Mouse (Mus musculus): ENCODE measurements around the gene Fcgr1. TPM values are rescaled to one million over a fixed set of nuclear protein-coding genes. Genes with fewer than 3 reads are reported as not detected.

The Fcgr1 gene
- polyA plus RNA-seq, 1 experiment from 2014 or later, result 1.6 TPM

Small RNA genes within 50 kb of the gene (microRNA-seq; reads per million reads assigned to microRNA genes)
- gene Gm47311, result not detected
- gene Gm47313, result not detected

Other genes starting within 250 kb of the Fcgr1 start
- gene Vps45, start 235.5 kb downstream of the Fcgr1 start, polyA plus RNA-seq (2016; fragmentation: Nextera tagmentation; extraction: Ambion mirVana), result 43.3 and 43.6 TPM in 2 replicates
- gene Otud7b, start 189.4 kb downstream of the Fcgr1 start, polyA plus RNA-seq (2016; fragmentation: Nextera tagmentation; extraction: Ambion mirVana), result 20.2 and 20.6 TPM in 2 replicates
- 37.1 and 39.5 TPM in 2 replicates for gene Mtmr11, start 132.0 kb downstream of the Fcgr1 start, polyA plus RNA-seq (2016; fragmentation: Nextera tagmentation; extraction: Ambion mirVana)
- 181 and 190 TPM in 2 replicates for gene Sf3b4, start 121.6 kb downstream of the Fcgr1 start, polyA plus RNA-seq (2016; fragmentation: Nextera tagmentation; extraction: Ambion mirVana)
- 8.6 and 9.2 TPM in 2 replicates for gene Sv2a, start 112.8 kb downstream of the Fcgr1 start, polyA plus RNA-seq (2016; fragmentation: Nextera tagmentation; extraction: Ambion mirVana)
- 52.6 and 53.3 TPM in 2 replicates for gene Bola1, start 74.3 kb downstream of the Fcgr1 start, polyA plus RNA-seq (2016; fragmentation: Nextera tagmentation; extraction: Ambion mirVana)
- 1.5 and 1.6 TPM in 2 replicates for gene Hist2h2ab, start 74.1 kb downstream of the Fcgr1 start, polyA plus RNA-seq (2016; fragmentation: Nextera tagmentation; extraction: Ambion mirVana)
- gene Hist2h2ac, start 73.1 kb downstream of the Fcgr1 start, polyA plus RNA-seq (2016; fragmentation: Nextera tagmentation; extraction: Ambion mirVana), result 12.2 and 12.5 TPM in 2 replicates
- 10.6 and 11.7 TPM in 2 replicates for gene Hist2h2be, start 72.8 kb downstream of the Fcgr1 start, polyA plus RNA-seq (2016; fragmentation: Nextera tagmentation; extraction: Ambion mirVana)
- gene Hist2h3c2, start 54.8 kb downstream of the Fcgr1 start, polyA plus RNA-seq (2016; fragmentation: Nextera tagmentation; extraction: Ambion mirVana), result 7.1 and 8.2 TPM in 2 replicates
- 45.4 and 60.5 TPM in 2 replicates for gene Hist2h2aa2, start 53.7 kb downstream of the Fcgr1 start, polyA plus RNA-seq (2016; fragmentation: Nextera tagmentation; extraction: Ambion mirVana)
- gene Hist2h2aa1, start 48.5 kb downstream of the Fcgr1 start, polyA plus RNA-seq (2016; fragmentation: Nextera tagmentation; extraction: Ambion mirVana), result 19.8 and 19.9 TPM in 2 replicates
- gene Hist2h3c1, start 47.3 kb downstream of the Fcgr1 start, polyA plus RNA-seq (2016; fragmentation: Nextera tagmentation; extraction: Ambion mirVana), result 0.83 TPM in 1 of 2 replicates, not detected in the other
- 13.6 and 17.2 TPM in 2 replicates for gene Hist2h4, start 30.7 kb downstream of the Fcgr1 start, polyA plus RNA-seq (2016; fragmentation: Nextera tagmentation; extraction: Ambion mirVana)
- gene Hist2h3b, start 25.3 kb downstream of the Fcgr1 start, polyA plus RNA-seq (2016; fragmentation: Nextera tagmentation; extraction: Ambion mirVana), result 92.4 and 92.9 TPM in 2 replicates
- gene Hist2h2bb, start 24.2 kb downstream of the Fcgr1 start, polyA plus RNA-seq (2016; fragmentation: Nextera tagmentation; extraction: Ambion mirVana), result 22.1 and 22.4 TPM in 2 replicates
- gene BC107364, start 158.3 kb upstream of the Fcgr1 start, polyA plus RNA-seq (2016; fragmentation: Nextera tagmentation; extraction: Ambion mirVana), result 0.26 TPM in 1 of 2 replicates, not detected in the other
- gene Hfe2, start 231.2 kb upstream of the Fcgr1 start, polyA plus RNA-seq (2016; fragmentation: Nextera tagmentation; extraction: Ambion mirVana), result 3.2 and 4.0 TPM in 2 replicates